Mouse (Mus musculus): ENCODE results near the gene Rab17.

Gene Rab17

GRCm38 (mm10) chr1:90981346-90981745 is 11.9 kb upstream of the Rab17 start:
- no peak for DNase-seq

GRCm38 (mm10) chr1:90980638-90981330 is 11.3 kb upstream of the Rab17 start:
- DNase-seq, result peak; percentile 39

GRCm38 (mm10) chr1:90975960-90976359 is 6.5 kb upstream of the Rab17 start:
- DNase-seq, result no peak

- DNase-seq, result peak; percentile 49
Measured at GRCm38 (mm10) chr1:90974906-90975649, 5.6 kb upstream of the Rab17 start.

- DNase-seq, result no peak
Measured at GRCm38 (mm10) chr1:90973574-90973911, 4.1 kb upstream of the Rab17 start.

GRCm38 (mm10) chr1:90972911-90973573 is 3.6 kb upstream of the Rab17 start:
- DNase-seq, result peak; percentile 97

GRCm38 (mm10) chr1:90969881-90970390 is 475 bp upstream of the Rab17 start:
- DNase-seq, result no peak

GRCm38 (mm10) chr1:90968649-90969048 is 812 bp downstream of the Rab17 start:
- no peak for DNase-seq

GRCm38 (mm10) chr1:90967583-90967982 is 1.9 kb downstream of the Rab17 start:
- DNase-seq, result peak; percentile 65

- no peak for DNase-seq
Measured at GRCm38 (mm10) chr1:90962994-90963393, 6.5 kb downstream of the Rab17 start.

- DNase-seq, result no peak
Measured at GRCm38 (mm10) chr1:90962526-90962925, 6.9 kb downstream of the Rab17 start.

GRCm38 (mm10) chr1:90956245-90957096 is 13.0 kb downstream of the Rab17 start:
- peak; percentile 78 for DNase-seq

GRCm38 (mm10) chr1:90953688-90954087 is 15.8 kb downstream of the Rab17 start:
- no peak for DNase-seq

- no peak for DNase-seq
Measured at GRCm38 (mm10) chr1:90952808-90953207, 16.7 kb downstream of the Rab17 start, which contains the start of gene Prlh. Gene Prlh (plus strand): TSS chr1:90953108.

- no peak for DNase-seq
Measured at GRCm38 (mm10) chr1:90951670-90952069, 17.8 kb downstream of the Rab17 start.

- no peak for DNase-seq
Measured at GRCm38 (mm10) chr1:90949309-90949708, 20.2 kb downstream of the Rab17 start.

GRCm38 (mm10) chr1:90947252-90947651 is 22.2 kb downstream of the Rab17 start:
- DNase-seq, result no peak

- DNase-seq, result peak; percentile 47
Measured at GRCm38 (mm10) chr1:90945171-90945570, 24.3 kb downstream of the Rab17 start.

GRCm38 (mm10) chr1:90939980-90940379 is 29.5 kb downstream of the Rab17 start:
- DNase-seq, result no peak

GRCm38 (mm10) chr1:90936990-90937389 is 32.5 kb downstream of the Rab17 start:
- no peak for DNase-seq

GRCm38 (mm10) chr1:90933001-90933400 is 36.5 kb downstream of the Rab17 start:
- DNase-seq, result no peak

- peak; percentile 94 for DNase-seq
Measured at GRCm38 (mm10) chr1:90928575-90928934, 40.9 kb downstream of the Rab17 start.
